Mouse (Mus musculus) C2C12 (cell line): ENCODE results near the gene Nrp1.

Experiments used
- CEBPB ChIP-seq: IDR thresholded peaks from one replicate; pipeline ENCODE4 v1.6.1; 2011; ENCODE audit warnings: low read depth, mild to moderate bottlenecking, control low read depth, moderate library complexity
- CTCF ChIP-seq: IDR thresholded peaks from one replicate; pipeline ENCODE4 v1.5.1; 2011; ENCODE audit not compliant: control insufficient read depth, insufficient read depth, insufficient read length
- MAX ChIP-seq: IDR thresholded peaks from one replicate; pipeline ENCODE4 v1.6.1; 2011; ENCODE audit warnings: mild to moderate bottlenecking, control low read depth
- MYOD1 ChIP-seq: IDR thresholded peaks from one replicate; pipeline ENCODE4 v1.6.1; 2011; ENCODE audit warnings: low read depth; ENCODE audit not compliant: control insufficient read depth, insufficient read length
- MYOG ChIP-seq: IDR thresholded peaks from one replicate; pipeline ENCODE4 v1.6.1; 2011; ENCODE audit not compliant: control insufficient read depth, insufficient read length; ENCODE audit errors: extremely low read depth

GRCm38 (mm10) chr8:128400286-128400685 lies 41.9 kb downstream of the Nrp1 start:
- no peak for TF ChIP-seq CTCF
- no peak for TF ChIP-seq MAX
- TF ChIP-seq CEBPB = no peak
- TF ChIP-seq MYOD1 = peak; percentile 97
- no peak for TF ChIP-seq MYOG
